Mouse (Mus musculus): Measurements from ENCODE around the gene Wdr93. TPM values are rescaled to one million over a fixed set of nuclear protein-coding genes. Genes with fewer than 3 reads are reported as not detected.
A peak's percentile ranks its signal among the peaks of the same experiment; 100 is the strongest.

Gene Wdr93
- not detected in 2 replicates for polyA plus RNA-seq (2012)

DNA sequence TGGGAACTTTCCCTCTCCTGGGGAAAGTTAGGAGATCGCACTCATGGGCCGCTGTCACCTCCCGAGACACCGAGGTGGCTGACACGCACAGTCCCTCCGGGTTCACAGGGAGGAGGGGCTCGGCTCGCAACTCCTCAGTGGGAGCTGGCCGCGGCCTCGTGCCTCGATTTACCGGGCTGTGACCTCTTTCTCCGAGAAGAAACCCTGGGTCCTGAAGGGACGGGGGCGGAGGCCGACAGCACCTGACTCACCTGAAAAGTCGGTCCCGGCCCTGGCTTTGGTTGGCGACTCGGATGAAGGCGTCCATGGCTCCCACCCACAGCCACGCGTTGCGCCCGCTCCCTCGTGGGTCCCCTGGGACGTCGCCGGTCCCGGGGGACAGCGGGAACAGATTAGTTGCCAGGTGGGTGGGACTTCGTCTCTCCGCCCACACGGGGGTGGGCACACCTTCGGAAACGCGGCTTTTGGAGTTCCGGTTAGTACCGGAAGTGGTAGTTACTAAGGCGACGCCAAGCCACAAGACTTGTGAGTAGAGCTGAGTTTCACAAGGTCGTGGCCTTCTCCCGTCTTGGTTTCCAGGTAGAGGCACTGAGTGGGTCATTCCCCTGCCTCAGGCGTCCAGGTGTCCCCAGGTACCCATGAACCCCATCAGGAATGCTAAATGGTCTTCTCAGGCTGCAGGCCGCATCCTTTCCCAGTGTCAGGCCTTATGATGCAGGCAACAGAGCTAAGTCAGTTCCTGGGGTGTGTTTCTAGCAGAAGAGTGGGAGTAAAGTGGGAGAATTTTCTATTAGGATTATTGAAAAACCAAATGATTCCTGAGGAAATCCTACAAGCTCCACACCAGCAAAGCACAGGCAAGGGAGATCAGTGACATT is at the start of gene Wdr93, which contains the start of gene Pex11a:
Gene Wdr93 (plus strand): TSS at position 505 of the 878 bp plus-strand sequence.
Gene Pex11a (minus strand): TSS at position 473 of the 878 bp plus-strand sequence.
- no peaks in the 10 kb centered on the region for H3K36me3 ChIP-seq (ENCODE audit: control insufficient read depth)
- no peaks in the 10 kb centered on the region for H3K9me3 ChIP-seq (ENCODE audit: control insufficient read depth, low read length)
- H3K27me3 ChIP-seq (ENCODE audit: control insufficient read depth), result no peaks in the 10 kb centered on the region
- TF ChIP-seq TAL1 (IDR thresholded peaks at IDR 0.05; ENCODE audit: low read length), result no peak
- TF ChIP-seq GATA1 (IDR thresholded peaks at IDR 0.05; ENCODE audit: low read length), result no peak
- peak within 1 kb of the TSS; percentile 66 for H3K4me3 ChIP-seq (replicated peaks)
- H3K4me1 ChIP-seq (ENCODE audit: control insufficient read depth), result peaks cover 10% of the 10 kb centered on the region

DNA sequence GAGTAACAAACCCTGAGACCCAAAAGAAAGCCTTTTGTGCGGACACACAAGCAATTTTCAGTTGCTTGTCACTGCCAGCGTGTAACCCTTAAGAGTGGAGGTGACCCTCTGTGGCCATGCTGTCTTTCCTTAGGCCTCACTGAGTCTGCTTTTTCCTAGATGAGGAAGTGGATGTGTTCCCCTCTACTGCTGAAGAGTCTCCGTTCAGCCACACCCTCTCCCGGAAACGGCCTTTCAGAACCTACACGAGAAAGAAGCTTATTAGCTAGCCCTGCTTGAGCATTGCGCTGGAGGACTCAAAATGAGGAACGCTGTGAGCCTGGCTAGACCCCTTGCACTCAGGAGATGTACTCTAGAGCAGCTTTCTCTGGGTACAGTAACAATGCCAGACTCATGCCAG is 46.5 kb upstream of the Wdr93 start:
- no peaks in the 10 kb centered on the region for H3K4me1 ChIP-seq (ENCODE audit: control insufficient read depth)
- TF ChIP-seq TAL1 (IDR thresholded peaks at IDR 0.05; ENCODE audit: low read length) (no peak), GATA1 (IDR thresholded peaks at IDR 0.05; ENCODE audit: low read length) (no peak)
- no peak overlapping the region for H3K4me3 ChIP-seq (replicated peaks)
- H3K27me3 ChIP-seq (ENCODE audit: control insufficient read depth), result no peaks in the 10 kb centered on the region
- no peaks in the 10 kb centered on the region for H3K9me3 ChIP-seq (ENCODE audit: control insufficient read depth, low read length)
- peaks cover 90% of the 10 kb centered on the region for H3K36me3 ChIP-seq (ENCODE audit: control insufficient read depth)

DNA sequence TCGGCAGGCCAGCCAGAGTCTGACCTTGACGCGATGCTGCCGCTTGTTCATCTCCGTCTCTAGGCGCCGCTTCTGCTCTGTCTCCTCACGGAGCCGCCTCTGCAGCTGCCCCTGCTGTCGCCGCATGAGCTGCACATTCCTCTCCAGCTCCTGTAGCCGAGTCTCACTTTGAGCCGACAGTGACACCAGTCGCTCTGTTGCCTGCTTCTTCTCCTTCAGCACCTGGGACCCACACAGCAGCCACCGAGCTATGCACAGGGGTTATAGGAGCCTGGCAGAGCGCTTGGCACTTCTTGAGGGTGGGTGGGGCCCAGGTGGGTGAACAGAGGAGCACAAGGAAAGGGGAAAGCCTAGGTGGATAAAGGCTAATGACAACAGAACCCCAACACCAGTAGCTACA is 40.2 kb upstream of the Wdr93 start:
- H3K4me1 ChIP-seq (ENCODE audit: control insufficient read depth), result no peaks in the 10 kb centered on the region
- H3K4me3 ChIP-seq (replicated peaks), result no peak overlapping the region
- H3K27me3 ChIP-seq (ENCODE audit: control insufficient read depth), result no peaks in the 10 kb centered on the region
- no peak for TF ChIP-seq TAL1 (IDR thresholded peaks at IDR 0.05; ENCODE audit: low read length)
- TF ChIP-seq GATA1 (IDR thresholded peaks at IDR 0.05; ENCODE audit: low read length), result no peak
- no peaks in the 10 kb centered on the region for H3K9me3 ChIP-seq (ENCODE audit: control insufficient read depth, low read length)
- peaks cover 28% of the 10 kb centered on the region for H3K36me3 ChIP-seq (ENCODE audit: control insufficient read depth)

DNA sequence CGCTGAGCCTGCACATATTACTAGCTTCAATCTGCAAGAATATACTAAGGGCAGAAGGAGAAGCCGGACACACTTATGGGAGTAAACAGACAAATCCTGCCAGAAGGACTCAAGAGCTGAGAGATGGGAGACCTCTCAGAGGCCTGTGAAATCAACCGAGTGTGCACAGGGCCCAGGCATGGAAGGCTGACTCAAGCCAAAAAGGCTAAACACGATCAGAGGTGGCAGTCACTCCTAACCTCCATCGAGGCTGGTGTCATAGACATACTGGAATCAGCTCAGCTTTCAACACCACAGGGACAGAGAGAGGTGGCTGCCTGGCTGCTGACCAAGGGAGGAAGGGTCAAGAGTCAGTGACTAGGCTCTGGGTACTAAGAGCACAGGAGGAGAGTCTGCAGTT is 37.8 kb upstream of the Wdr93 start:
- Histone ChIP-seq H3K4me3 (replicated peaks) (no peak overlapping the region), H3K36me3 (ENCODE audit: control insufficient read depth) (peaks cover 3% of the 10 kb centered on the region), H3K27me3 (ENCODE audit: control insufficient read depth) (peaks cover 15% of the 10 kb centered on the region), H3K9me3 (ENCODE audit: control insufficient read depth, low read length) (no peaks in the 10 kb centered on the region), H3K4me1 (ENCODE audit: control insufficient read depth) (peaks cover 2% of the 10 kb centered on the region; the same call in 1 of the 2 replicates)
- no peak for TF ChIP-seq TAL1 (IDR thresholded peaks at IDR 0.05; ENCODE audit: low read length)
- TF ChIP-seq GATA1 (IDR thresholded peaks at IDR 0.05; ENCODE audit: low read length), result no peak

DNA sequence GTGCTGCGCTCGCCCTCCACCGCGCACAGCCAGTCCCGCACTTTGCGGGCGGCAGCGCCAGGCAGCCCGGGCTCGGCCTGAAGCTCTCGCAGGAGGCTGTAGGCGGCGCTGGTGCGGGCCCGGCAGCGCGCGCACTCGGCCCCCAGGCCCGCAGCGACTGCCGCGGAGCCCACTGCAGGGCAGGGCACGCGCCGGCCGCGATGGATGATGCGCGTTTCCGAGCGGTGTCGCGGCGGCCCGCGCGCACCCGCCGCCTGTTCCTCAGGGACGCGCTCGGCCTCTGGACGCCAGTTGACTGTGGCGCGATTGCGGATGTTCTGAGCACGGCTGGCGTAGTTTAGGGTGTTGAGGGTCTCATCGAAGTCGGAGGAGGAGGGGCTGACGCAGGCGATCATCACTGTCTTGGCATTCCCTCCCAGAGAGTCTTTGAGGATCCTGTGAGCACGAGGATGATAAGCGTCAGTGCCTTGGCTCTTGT is 32.8 kb upstream of the Wdr93 start:
- no peaks in the 10 kb centered on the region for H3K9me3 ChIP-seq (ENCODE audit: control insufficient read depth, low read length)
- no peak overlapping the region for H3K4me3 ChIP-seq (replicated peaks)
- H3K4me1 ChIP-seq (ENCODE audit: control insufficient read depth), result peaks cover 9% of the 10 kb centered on the region
- TF ChIP-seq TAL1 (IDR thresholded peaks at IDR 0.05; ENCODE audit: low read length) (no peak), GATA1 (IDR thresholded peaks at IDR 0.05; ENCODE audit: low read length) (no peak)
- no peaks in the 10 kb centered on the region for H3K36me3 ChIP-seq (ENCODE audit: control insufficient read depth)
- H3K27me3 ChIP-seq (ENCODE audit: control insufficient read depth), result peaks cover 39% of the 10 kb centered on the region

DNA sequence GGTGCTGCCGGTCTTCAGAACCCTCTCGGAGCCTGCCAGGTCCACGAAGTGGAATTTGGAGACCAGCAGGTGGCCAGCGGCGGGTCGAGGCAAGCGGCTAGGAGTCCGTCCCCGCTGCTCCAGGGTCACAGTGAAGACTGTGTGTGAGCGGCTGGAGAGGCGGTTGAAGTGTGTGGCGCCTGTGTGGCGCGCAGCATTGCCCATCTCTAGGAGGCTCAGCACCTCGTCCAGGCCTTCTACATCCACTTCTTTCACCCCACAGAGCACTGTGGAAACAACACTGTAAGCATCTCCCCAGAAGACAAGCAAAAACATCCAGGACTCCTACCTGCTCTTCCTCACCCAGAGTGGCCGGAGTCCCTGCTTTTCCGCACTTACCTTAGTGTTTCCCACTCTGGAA is 32.1 kb upstream of the Wdr93 start:
- TF ChIP-seq GATA1 (IDR thresholded peaks at IDR 0.05; ENCODE audit: low read length), result no peak
- TF ChIP-seq TAL1 (IDR thresholded peaks at IDR 0.05; ENCODE audit: low read length), result no peak
- Histone ChIP-seq H3K27me3 (ENCODE audit: control insufficient read depth) (peaks cover 44% of the 10 kb centered on the region), H3K4me1 (ENCODE audit: control insufficient read depth) (peaks cover 14% of the 10 kb centered on the region), H3K9me3 (ENCODE audit: control insufficient read depth, low read length) (no peaks in the 10 kb centered on the region), H3K36me3 (ENCODE audit: control insufficient read depth) (no peaks in the 10 kb centered on the region), H3K4me3 (replicated peaks) (no peak overlapping the region)

DNA sequence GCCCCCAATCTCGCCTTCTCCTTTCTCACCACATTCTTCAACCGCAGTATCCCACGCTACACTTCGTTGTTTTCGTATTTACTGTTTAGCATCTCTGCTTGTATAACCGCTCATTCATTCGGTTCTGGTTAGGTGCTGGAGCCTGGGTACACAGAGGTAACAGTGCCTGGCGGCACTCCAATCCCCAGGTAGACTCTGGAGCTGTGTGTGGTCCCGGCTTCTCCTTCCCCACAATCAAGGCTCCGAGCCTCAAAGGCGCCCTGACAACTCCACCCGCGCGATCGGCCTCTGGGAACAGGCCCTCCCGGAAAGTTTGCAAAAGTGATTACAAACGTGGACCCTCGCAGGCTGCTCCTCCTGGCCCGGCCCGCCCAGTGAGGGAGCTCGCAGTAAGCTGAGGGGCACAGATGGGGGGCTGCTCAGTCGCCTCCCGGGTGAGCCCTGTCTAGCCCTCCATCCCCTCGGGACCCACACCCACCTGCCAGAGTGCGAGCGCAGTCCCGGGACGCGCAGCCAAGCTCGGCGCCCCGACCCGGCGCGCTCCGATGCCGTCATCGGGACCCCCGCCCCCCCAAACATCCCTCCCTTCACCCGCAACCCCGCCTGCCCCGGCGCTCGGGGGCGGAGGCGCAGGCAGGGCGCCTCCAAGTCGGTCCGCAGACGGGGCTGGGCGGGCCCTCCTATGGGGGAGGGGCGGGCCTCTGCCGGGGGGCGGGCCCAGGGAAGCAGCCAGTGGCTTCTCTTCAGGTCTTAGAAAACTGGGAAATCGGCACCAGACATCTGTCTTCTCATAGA is 27.6 kb upstream of the Wdr93 start, which contains the start of gene Kif7:
Gene Kif7 (minus strand): TSS at position 534 of the 795 bp plus-strand sequence.
- Histone ChIP-seq H3K4me1 (ENCODE audit: control insufficient read depth) (peaks cover 13% of the 10 kb centered on the region), H3K27me3 (ENCODE audit: control insufficient read depth) (peaks cover 42% of the 10 kb centered on the region), H3K4me3 (replicated peaks) (peak within 1 kb of the TSS; percentile 58), H3K9me3 (ENCODE audit: control insufficient read depth, low read length) (no peaks in the 10 kb centered on the region), H3K36me3 (ENCODE audit: control insufficient read depth) (no peaks in the 10 kb centered on the region)
- no peak for TF ChIP-seq GATA1 (IDR thresholded peaks at IDR 0.05; ENCODE audit: low read length)
- no peak for TF ChIP-seq TAL1 (IDR thresholded peaks at IDR 0.05; ENCODE audit: low read length)

DNA sequence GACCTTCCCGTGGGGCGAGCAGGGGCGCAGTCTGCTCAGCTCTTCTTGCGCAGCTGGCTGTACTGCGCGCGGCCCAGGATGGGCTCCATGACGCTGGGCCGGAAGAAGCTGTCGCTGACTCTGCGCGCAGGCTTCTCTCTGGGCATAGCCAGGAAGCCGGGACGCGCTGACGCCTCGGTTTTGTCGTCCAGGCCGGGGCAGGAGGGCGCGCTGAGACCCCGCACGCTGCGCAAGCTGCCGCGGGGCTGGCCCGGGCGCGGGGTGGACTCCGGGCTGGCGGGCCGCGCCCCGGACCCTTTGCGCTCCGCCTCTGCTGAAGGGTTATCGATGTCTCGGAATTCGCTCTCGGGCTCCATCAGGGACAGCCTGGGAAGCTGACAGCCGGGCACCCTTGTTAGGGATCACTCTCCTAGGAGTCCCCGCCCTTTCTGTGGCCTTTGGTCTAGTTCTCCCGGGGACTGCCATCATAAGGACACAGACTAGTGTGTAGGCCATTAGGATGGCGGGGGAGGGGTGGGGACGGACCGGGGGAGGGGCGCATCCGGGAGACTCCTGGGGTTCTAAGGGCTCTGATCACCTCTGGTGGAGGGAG is 21.5 kb upstream of the Wdr93 start:
- Histone ChIP-seq H3K27me3 (ENCODE audit: control insufficient read depth) (peaks cover 39% of the 10 kb centered on the region), H3K4me3 (replicated peaks) (peak overlapping the region; percentile 30), H3K9me3 (ENCODE audit: control insufficient read depth, low read length) (no peaks in the 10 kb centered on the region), H3K36me3 (ENCODE audit: control insufficient read depth) (no peaks in the 10 kb centered on the region), H3K4me1 (ENCODE audit: control insufficient read depth) (no peaks in the 10 kb centered on the region)
- TF ChIP-seq TAL1 (IDR thresholded peaks at IDR 0.05; ENCODE audit: low read length) (no peak), GATA1 (IDR thresholded peaks at IDR 0.05; ENCODE audit: low read length) (no peak)

All from erythroblast, embryonic 14.5 days (primary cell).